Mouse (Mus musculus) neural tube, embryonic 13.5 days (tissue): ENCODE results near the gene Gm20388. TPM values are rescaled to one million over a fixed set of nuclear protein-coding genes. Genes with fewer than 3 reads are reported as not detected.

Experiments
- ATAC-seq: fragments of 200-750 bp; cut with Nextera tagmentation; 2 replicates; pipeline ENCODE4 v1.8.0; 2017; ENCODE audit warnings: low read depth, mild to moderate bottlenecking, moderate TSS enrichment, moderate library complexity
- H3K27ac ChIP-seq: fragments of 300-500 bp; sonication (generic); replicated peaks from 2 replicates; pipeline ENCODE4 v1.5.1; 2015; ENCODE audit warnings: moderate library complexity, mild to moderate bottlenecking, inconsistent platforms
- H3K27me3 ChIP-seq: fragments of 300-500 bp; sonication (generic); 2 replicates; pipeline ENCODE4 v1.6.1; 2015; ENCODE audit warnings: mild to moderate bottlenecking, inconsistent platforms
- H3K36me3 ChIP-seq: fragments of 300-500 bp; sonication (generic); 2 replicates; pipeline ENCODE4 v1.6.1; 2015; ENCODE audit warnings: mild to moderate bottlenecking, inconsistent platforms
- H3K4me1 ChIP-seq: fragments of 300-500 bp; sonication (generic); replicated peaks from 2 replicates; pipeline ENCODE4 v1.6.1; 2015; ENCODE audit warnings: inconsistent platforms
- H3K4me2 ChIP-seq: fragments of 300-500 bp; sonication (generic); 2 replicates; pipeline ENCODE4 v1.6.1; 2015; ENCODE audit warnings: inconsistent platforms, mild to moderate bottlenecking, moderate library complexity
- H3K4me3 ChIP-seq: fragments of 300-500 bp; sonication (generic); 2 replicates; pipeline ENCODE4 v1.5.1; 2015; ENCODE audit warnings: mild to moderate bottlenecking, inconsistent platforms
- H3K9ac ChIP-seq: fragments of 300-500 bp; sonication (generic); 2 replicates; pipeline ENCODE4 v1.6.1; 2015; ENCODE audit warnings: moderate library complexity, mild to moderate bottlenecking, inconsistent platforms
- H3K9me3 ChIP-seq: fragments of 300-500 bp; sonication (generic); 2 replicates; pipeline ENCODE4 v1.6.1; 2016; ENCODE audit warnings: inconsistent platforms
- WGBS: fragments of 180-500 bp; shearing (Covaris S2); methylation state at CpG from one replicate; pipeline ENCODE4 v1.1.7; 2015; 5-methylcytosine and 5-hydroxymethylcytosine counted together
- polyA plus RNA-seq: library from polyadenylated mRNA; unstranded; fragments of >200 nt; fragmentation: Nextera tagmentation; extraction: Ambion mirVana; gene quantifications from 2 replicates; pipeline ENCODE4 v1.2.1, GENCODE M21; 2015

Gene Gm20388
- polyA plus RNA-seq, 1 experiment from 2014 or later: 0.27 TPM

DNA sequence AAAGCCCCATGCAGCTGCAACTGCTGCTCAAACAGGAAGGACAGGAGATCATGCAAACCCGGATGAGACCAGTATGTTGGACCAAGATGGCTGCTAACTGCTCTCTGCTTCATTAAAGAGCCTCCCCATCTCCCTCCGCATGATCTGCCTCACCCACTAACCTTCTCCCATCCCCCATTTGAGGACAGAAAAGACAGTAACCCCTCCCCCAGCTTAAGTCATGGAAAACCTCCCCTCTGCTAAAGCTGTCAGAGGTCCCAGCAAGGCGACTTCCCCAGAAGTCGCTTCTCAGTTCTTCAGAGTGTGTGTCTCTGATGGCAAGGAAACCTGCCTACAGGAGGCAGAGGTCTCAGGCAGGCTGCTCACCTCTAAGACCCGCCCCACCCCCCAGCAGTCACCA lies 1777.9 kb downstream of the Gm20388 start:
- Histone ChIP-seq H3K36me3 (no peaks in the 10 kb centered on the region), H3K9ac (no peak overlapping the region), H3K4me1 (peaks cover 16% of the 10 kb centered on the region), H3K27ac (peak overlapping the region; percentile 79; the same call in 1 of the 2 replicates), H3K4me3 (no peak overlapping the region), H3K4me2 (no peak overlapping the region), H3K9me3 (no peaks in the 10 kb centered on the region), H3K27me3 (no peaks in the 10 kb centered on the region)
- WGBS: 50% methylated on average over 5 of the region's 5 CpGs
- 0 out of 2 replicates have a peak, but pooled peaks have one; percentile 8 for ATAC-seq

- H3K4me1 ChIP-seq: peaks cover 17% of the 10 kb centered on the region
- no peak for ATAC-seq
- H3K9me3 ChIP-seq: no peaks in the 10 kb centered on the region
- no peaks in the 10 kb centered on the region for H3K27me3 ChIP-seq
- H3K36me3 ChIP-seq: no peaks in the 10 kb centered on the region
- no peak overlapping the region for H3K27ac ChIP-seq
- WGBS: 57% methylated on average over 4 of the region's 4 CpGs
- no peak overlapping the region for H3K4me2 ChIP-seq
- H3K9ac ChIP-seq: no peak overlapping the region
- H3K4me3 ChIP-seq: no peak overlapping the region
Observed at GRCm38 (mm10) chr8:121694453-121694852, 1783.8 kb downstream of the Gm20388 start.

- Histone ChIP-seq H3K9ac (no peak overlapping the region), H3K9me3 (no peaks in the 10 kb centered on the region), H3K27ac (no peak overlapping the region), H3K4me2 (no peak overlapping the region), H3K36me3 (no peaks in the 10 kb centered on the region), H3K4me3 (no peak overlapping the region), H3K27me3 (no peaks in the 10 kb centered on the region), H3K4me1 (peaks cover 17% of the 10 kb centered on the region)
- no peak for ATAC-seq
- 85% methylated on average over 6 of the region's 6 CpGs for WGBS
Observed at GRCm38 (mm10) chr8:121695585-121696184, 1785.0 kb downstream of the Gm20388 start.

- H3K9ac ChIP-seq: peak overlapping the region; percentile 44; the same call in 1 of the 2 replicates
- no peaks in the 10 kb centered on the region for H3K36me3 ChIP-seq
- peak; percentile 75 for ATAC-seq
- H3K4me1 ChIP-seq: peaks cover 17% of the 10 kb centered on the region
- peak overlapping the region; percentile 42 for H3K4me2 ChIP-seq
- H3K27ac ChIP-seq: peak overlapping the region; percentile 77
- no peaks in the 10 kb centered on the region for H3K27me3 ChIP-seq
- no peaks in the 10 kb centered on the region for H3K9me3 ChIP-seq
- WGBS: 2% methylated on average over 17 of the region's 17 CpGs
- H3K4me3 ChIP-seq: no peak overlapping the region
Observed at GRCm38 (mm10) chr8:121697735-121698614, 1787.3 kb downstream of the Gm20388 start.

DNA sequence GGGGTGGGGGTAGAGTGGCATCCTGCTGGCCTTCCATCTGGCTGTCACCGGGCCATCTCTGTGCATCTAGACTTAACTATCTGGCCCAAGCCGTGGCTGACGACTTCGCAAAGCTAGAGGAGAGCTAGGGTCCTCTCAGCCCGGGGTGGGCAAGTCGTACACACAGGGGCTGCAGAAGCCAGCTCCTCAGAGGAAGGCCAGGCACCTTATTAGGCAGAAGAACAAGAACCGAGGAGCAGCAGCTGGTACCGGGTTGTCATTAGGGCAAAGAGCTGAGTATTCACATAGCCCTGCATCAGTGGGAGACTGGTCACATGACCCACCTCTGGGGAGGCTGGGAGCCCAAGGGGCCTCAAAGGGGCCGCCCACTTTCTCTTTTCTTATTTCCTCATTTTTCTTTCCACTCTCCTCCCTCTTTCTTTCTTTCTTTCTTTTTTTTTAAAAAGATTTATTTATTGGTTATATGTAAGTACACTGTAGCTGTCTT lies 1788.0 kb downstream of the Gm20388 start:
- ATAC-seq: peak; percentile 17; the same call in 1 of the 2 replicates
- Histone ChIP-seq H3K9ac (peak overlapping the region; percentile 44; the same call in 1 of the 2 replicates), H3K9me3 (no peaks in the 10 kb centered on the region), H3K4me2 (peak overlapping the region; percentile 42), H3K4me1 (peaks cover 17% of the 10 kb centered on the region), H3K27ac (peak overlapping the region; percentile 77), H3K36me3 (no peaks in the 10 kb centered on the region), H3K4me3 (no peak overlapping the region), H3K27me3 (no peaks in the 10 kb centered on the region)
- 8% methylated on average over 9 of the region's 9 CpGs for WGBS

- no peak for ATAC-seq
- 90% methylated on average over 2 of the region's 2 CpGs for WGBS
- H3K4me3 ChIP-seq: no peak overlapping the region
Observed at GRCm38 (mm10) chr8:121699936-121700335, 1789.3 kb downstream of the Gm20388 start.

DNA sequence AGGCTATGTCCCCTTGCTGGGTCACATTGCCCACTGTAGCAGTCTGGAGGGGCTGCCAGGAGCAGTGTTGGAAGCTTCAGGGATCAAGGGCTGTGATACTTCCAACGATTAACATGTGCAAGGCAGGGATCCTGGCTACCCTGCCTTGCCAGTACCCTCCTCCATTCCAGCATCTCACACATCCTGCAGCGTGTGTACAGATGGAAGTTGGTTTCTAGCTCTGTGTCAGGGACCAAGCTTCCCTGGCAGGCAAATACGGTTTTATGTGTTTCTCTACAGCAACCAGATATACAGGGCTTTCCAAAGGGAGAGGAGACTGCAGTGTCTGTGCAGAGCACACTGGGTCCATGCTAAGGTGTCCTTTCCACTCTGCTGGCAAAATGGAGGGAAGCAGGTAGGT lies 1794.5 kb downstream of the Gm20388 start:
- Histone ChIP-seq H3K4me1 (no peaks in the 10 kb centered on the region), H3K4me3 (no peak overlapping the region), H3K4me2 (no peak overlapping the region), H3K27ac (no peak overlapping the region), H3K36me3 (no peaks in the 10 kb centered on the region), H3K9me3 (no peaks in the 10 kb centered on the region), H3K9ac (no peak overlapping the region), H3K27me3 (no peaks in the 10 kb centered on the region; the same call in 1 of the 2 replicates)
- 66% methylated on average over 3 of the region's 3 CpGs for WGBS
- no peak for ATAC-seq

More at GRCm38 (mm10) chr8:121699936-121700335, 1789.3 kb downstream of the Gm20388 start:
- Histone ChIP-seq H3K4me1 (peaks cover 17% of the 10 kb centered on the region), H3K9ac (no peak overlapping the region), H3K27me3 (no peaks in the 10 kb centered on the region), H3K36me3 (no peaks in the 10 kb centered on the region), H3K9me3 (no peaks in the 10 kb centered on the region), H3K4me2 (no peak overlapping the region), H3K27ac (no peak overlapping the region)

DNA sequence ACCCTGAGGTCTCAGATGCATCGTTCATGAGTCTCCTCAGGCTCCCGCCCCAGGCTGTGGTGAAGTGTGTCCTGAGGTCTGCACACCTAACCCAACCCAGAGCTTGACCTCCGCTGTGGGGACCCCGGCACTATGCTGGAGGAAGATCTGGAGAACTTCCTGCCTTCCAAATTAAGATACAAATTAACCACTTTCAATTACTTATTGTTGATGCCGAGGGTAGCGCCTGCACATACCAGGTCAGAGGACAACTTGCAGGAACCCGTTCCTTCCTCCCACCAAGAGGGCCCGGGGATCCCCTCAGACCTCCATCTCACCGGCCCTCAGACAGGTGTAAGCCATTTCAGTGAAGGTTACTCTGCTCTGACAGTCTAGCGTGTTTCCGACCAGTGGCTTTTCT lies 1796.3 kb downstream of the Gm20388 start:
- Histone ChIP-seq H3K36me3 (no peaks in the 10 kb centered on the region), H3K4me1 (no peaks in the 10 kb centered on the region), H3K27me3 (no peaks in the 10 kb centered on the region; the same call in 1 of the 2 replicates), H3K4me2 (no peak overlapping the region), H3K4me3 (no peak overlapping the region), H3K27ac (no peak overlapping the region), H3K9me3 (no peaks in the 10 kb centered on the region), H3K9ac (no peak overlapping the region)
- 85% methylated on average over 11 of the region's 11 CpGs for WGBS
- ATAC-seq: no peak

DNA sequence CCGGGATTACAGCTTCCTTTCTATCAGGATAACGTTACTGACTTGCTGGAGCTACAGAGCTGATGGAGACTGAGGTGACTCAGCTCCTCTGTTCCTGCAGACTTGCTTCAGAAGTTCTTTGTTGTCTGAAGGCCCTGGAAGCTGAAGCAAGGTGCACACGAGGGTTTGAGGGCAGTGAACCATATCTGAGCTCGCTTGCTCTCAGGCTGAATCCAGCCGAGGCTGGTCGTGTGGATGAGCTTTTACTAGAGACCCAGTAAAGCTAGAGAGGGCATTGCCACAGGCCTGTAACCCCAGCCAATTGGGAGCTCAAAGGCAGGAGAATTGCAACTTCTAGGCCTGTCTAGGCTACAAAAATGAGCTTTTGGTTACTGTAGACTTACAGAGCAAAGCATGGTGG lies 1797.8 kb downstream of the Gm20388 start:
- H3K9ac ChIP-seq: no peak overlapping the region
- no peaks in the 10 kb centered on the region for H3K36me3 ChIP-seq
- no peaks in the 10 kb centered on the region for H3K9me3 ChIP-seq
- H3K4me3 ChIP-seq: no peak overlapping the region
- H3K27ac ChIP-seq: no peak overlapping the region
- no peaks in the 10 kb centered on the region for H3K4me1 ChIP-seq
- ATAC-seq: no peak
- no peak overlapping the region for H3K4me2 ChIP-seq
- H3K27me3 ChIP-seq: no peaks in the 10 kb centered on the region; the same call in 1 of the 2 replicates
- 68% methylated on average over 6 of the region's 6 CpGs for WGBS

DNA sequence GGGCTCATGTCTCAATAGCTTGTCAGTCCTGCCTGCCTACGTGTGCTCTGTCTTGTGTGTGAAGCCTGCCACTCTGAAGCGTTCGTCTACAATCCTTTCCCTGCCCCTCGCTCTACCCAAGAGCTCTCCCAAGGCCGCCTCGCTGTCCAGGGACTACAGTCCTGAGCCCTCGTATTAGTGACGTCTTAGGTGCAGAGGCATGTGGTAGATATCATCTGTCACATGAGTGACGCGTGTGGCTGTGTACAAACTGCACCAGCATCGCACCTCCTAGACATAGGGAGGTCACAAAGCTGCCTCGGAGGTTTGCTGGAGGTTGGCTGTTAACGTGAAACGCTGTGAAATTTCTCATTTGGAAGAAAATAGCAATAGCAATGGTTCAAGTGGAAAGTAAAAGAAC lies 1806.9 kb downstream of the Gm20388 start:
- Histone ChIP-seq H3K4me3 (peak overlapping the region; percentile 1; the same call in 1 of the 2 replicates), H3K27ac (peak overlapping the region; percentile 67), H3K4me2 (peak overlapping the region; percentile 45), H3K4me1 (peaks cover 23% of the 10 kb centered on the region), H3K36me3 (no peaks in the 10 kb centered on the region), H3K27me3 (0 out of 2 replicates have a peak, but pooled peaks cover 3% of the 10 kb centered on the region), H3K9me3 (no peaks in the 10 kb centered on the region), H3K9ac (peak overlapping the region; percentile 53; the same call in 1 of the 2 replicates)
- peak; percentile 67 for ATAC-seq
- WGBS: 45% methylated on average over 14 of the region's 14 CpGs

DNA sequence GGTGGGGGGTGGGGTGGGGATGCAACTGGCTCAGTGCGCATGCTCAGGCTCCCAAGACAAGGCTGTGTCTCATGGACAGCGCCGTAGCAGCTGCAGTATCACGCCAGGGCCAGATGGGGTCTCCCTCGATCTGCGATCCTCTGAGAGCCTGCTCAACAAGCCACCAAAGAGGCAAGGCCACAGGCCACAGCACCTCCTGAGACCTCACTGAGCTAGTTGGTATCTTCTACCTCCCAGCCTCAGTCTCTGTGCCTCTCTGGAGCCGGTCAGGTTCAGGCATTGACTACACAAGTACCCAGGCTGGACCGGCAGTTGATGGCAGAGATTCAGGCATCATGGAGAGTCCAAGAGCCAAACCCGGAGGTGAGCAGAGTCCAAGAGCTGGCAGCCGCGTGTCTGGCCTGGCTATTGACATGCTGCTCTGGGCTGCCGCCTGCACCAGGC lies 1807.4 kb downstream of the Gm20388 start:
- peak; percentile 91 for ATAC-seq
- H3K9ac ChIP-seq: no peak overlapping the region
- H3K4me3 ChIP-seq: peak overlapping the region; percentile 1; the same call in 1 of the 2 replicates

DNA sequence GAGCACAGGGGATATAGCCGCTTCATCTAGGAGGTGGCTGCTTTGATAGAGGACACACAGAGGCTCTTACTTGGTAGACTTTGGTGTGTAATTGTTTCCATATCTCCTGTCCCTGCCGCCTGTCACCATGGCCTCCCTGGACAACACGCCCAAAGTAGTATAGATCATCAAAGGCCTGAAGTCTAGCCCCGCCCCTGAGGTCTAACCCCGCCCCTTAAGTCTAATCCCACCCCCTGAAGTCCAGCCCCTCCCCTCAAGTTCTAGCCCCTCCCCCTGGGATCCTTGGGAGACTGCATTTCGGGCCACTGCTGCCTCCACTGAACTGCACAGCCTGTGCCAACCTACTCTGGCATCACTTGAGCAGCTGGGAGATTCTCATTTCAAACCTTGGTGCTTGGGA lies 1808.3 kb downstream of the Gm20388 start:
- Histone ChIP-seq H3K4me3 (no peak overlapping the region), H3K27ac (no peak overlapping the region), H3K4me1 (peaks cover 23% of the 10 kb centered on the region), H3K9ac (no peak overlapping the region), H3K27me3 (0 out of 2 replicates have a peak, but pooled peaks cover 3% of the 10 kb centered on the region), H3K4me2 (no peak overlapping the region), H3K9me3 (no peaks in the 10 kb centered on the region), H3K36me3 (no peaks in the 10 kb centered on the region)
- ATAC-seq: no peak
- WGBS: 64% methylated on average over 6 of the region's 6 CpGs

More for the DNA sequence above, 1807.4 kb downstream of the Gm20388 start:
- H3K27me3 ChIP-seq: 0 out of 2 replicates have a peak, but pooled peaks cover 3% of the 10 kb centered on the region
- no peaks in the 10 kb centered on the region for H3K9me3 ChIP-seq
- H3K27ac ChIP-seq: no peak overlapping the region
- peak overlapping the region; percentile 45 for H3K4me2 ChIP-seq
- 27% methylated on average over 12 of the region's 12 CpGs for WGBS
- H3K4me1 ChIP-seq: peaks cover 23% of the 10 kb centered on the region
- H3K36me3 ChIP-seq: no peaks in the 10 kb centered on the region
